In the genomic region with DNA sequence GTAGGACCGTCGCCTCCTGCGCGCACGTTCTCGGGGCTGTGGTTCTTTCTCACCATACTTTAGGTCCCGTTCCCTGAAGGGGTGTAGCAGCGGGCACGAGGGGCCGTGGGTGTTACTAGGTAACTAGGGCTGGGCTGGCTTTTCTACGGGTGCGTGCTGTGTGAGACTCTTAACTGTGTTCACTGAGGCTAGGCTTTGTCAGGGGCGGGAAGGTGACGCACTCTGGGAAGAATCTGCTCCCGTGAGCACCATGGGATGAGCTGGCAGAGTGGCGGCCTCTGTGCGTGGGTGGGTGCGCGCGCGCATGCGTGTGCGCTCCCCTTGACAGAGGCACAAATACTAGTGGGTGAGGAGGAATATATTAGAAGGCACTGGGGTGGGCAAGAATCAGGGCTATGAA, we compare ENCODE assay signal across 14 mouse cellular contexts. TPM values are rescaled to one million over a fixed set of nuclear protein-coding genes. Genes with fewer than 3 reads are reported as not detected.
DNase-seq lines count a peak whose midpoint lies in the region; ATAC-seq and TF ChIP-seq lines count a peak whose summit lies in the region.
"Had no signal": no experiment of that assay in that cellular context is flagged by ENCODE, and none has a peak within 500 bp of the region (broad histone marks: within the 10 kb centered on the region; RNA-seq: fewer than 3 reads in every experiment).

No protein-coding gene starts in this region.

- H3K9me3 ChIP-seq in heart, embryonic 14.5 days (ENCODE audit: control insufficient read depth, low read length), result no peaks in the 10 kb centered on the region
- no peaks in the 10 kb centered on the region for H3K9me3 ChIP-seq in lung, embryonic 15.5 days
- H3K9me3 ChIP-seq: limb, embryonic 15.5 days had no signal

- peak overlapping the region; percentile 19 to 21; a peak in 3 of 4 replicates for H3K4me3 ChIP-seq in heart, embryonic 14.5 days (ENCODE audit: control insufficient read depth in 1 of 2, insufficient read depth in 1 of 2, low read depth in 1 of 2, low read length in 2 of 2)
- H3K4me3 ChIP-seq in lung, embryonic 15.5 days, result no peak overlapping the region
- peak overlapping the region; percentile 22 for H3K4me3 ChIP-seq in olfactory bulb, adult 2 months (ENCODE audit: insufficient read depth, low read depth, low read length)
- H3K4me3 ChIP-seq in thymus, adult 2 months (ENCODE audit: control insufficient read depth, insufficient read depth, low read length), result no peak overlapping the region
- H3K4me3 ChIP-seq: limb, embryonic 15.5 days had no signal

- peak overlapping the region; percentile 58 for H3K4me2 ChIP-seq in heart, embryonic 14.5 days (ENCODE audit: low read length)
- H3K4me2 ChIP-seq in lung, embryonic 15.5 days, result peak overlapping the region; percentile 30
- H3K4me2 ChIP-seq: limb, embryonic 15.5 days had no signal

- no peak for DNase-seq in heart, adult 9 months (ENCODE audit: low spot score in 2 of 2)
- DNase-seq in lung, postnatal 36 days, result no peak
- peak; percentile 86 for DNase-seq in brain, adult 2 months (ENCODE audit: low read depth, low spot score)
- no peak for DNase-seq in thymus, adult 2 months
- no peak for DNase-seq in cerebellum, adult 9-10 months
- DNase-seq: adrenal gland, postnatal 25 days; cerebellum, postnatal 14 days; thymus, postnatal 14 days had no signal

- H3K27me3 ChIP-seq in heart, embryonic 14.5 days (ENCODE audit: control insufficient read depth, insufficient read depth, low read length), result no peaks in the 10 kb centered on the region
- no peaks in the 10 kb centered on the region for H3K27me3 ChIP-seq in lung, embryonic 15.5 days
- no peaks in the 10 kb centered on the region; the same call in 1 of the 2 replicates for H3K27me3 ChIP-seq in thymus, adult 2 months (ENCODE audit: control insufficient read depth, insufficient read depth, low read length)
- H3K27me3 ChIP-seq: CH12.LX had no signal

- H3K36me3 ChIP-seq in heart, embryonic 14.5 days (ENCODE audit: control insufficient read depth, insufficient read depth, low read length), result no peaks in the 10 kb centered on the region
- H3K36me3 ChIP-seq in lung, embryonic 15.5 days, result no peaks in the 10 kb centered on the region
- H3K36me3 ChIP-seq in thymus, adult 2 months (ENCODE audit: control insufficient read depth, insufficient read depth, low read length), result no peaks in the 10 kb centered on the region
- H3K36me3 ChIP-seq: limb, embryonic 15.5 days had no signal

- no peak for TF ChIP-seq POLR2A in olfactory bulb, adult 2 months (IDR thresholded peaks at IDR 0.05; ENCODE audit: insufficient read depth, low read depth, low read length)
- TF ChIP-seq POLR2A in thymus, adult 2 months (IDR thresholded peaks at IDR 0.05; ENCODE audit: control insufficient read depth, extremely low read depth, insufficient read depth, low read length, poor library complexity), result no peak

- no peak for TF ChIP-seq CTCF in olfactory bulb, adult 2 months (IDR thresholded peaks at IDR 0.05; ENCODE audit: insufficient read depth, low read depth, low read length)
- TF ChIP-seq CTCF in thymus, adult 2 months (IDR thresholded peaks at IDR 0.05; ENCODE audit: borderline replicate concordance, control insufficient read depth, extremely low read depth, insufficient read depth, low read length, poor library complexity), result no peak

- ATAC-seq in heart, embryonic 14.5 days (ENCODE audit: insufficient number of reproducible peaks, insufficient read depth, low FRiP score, low read depth), result peak; percentile 24; the same call in 1 of the 2 replicates
- no peak for ATAC-seq in lung, embryonic 15.5 days (ENCODE audit: borderline replicate concordance, extremely low read depth, low FRiP score, low TSS enrichment)
- ATAC-seq: forebrain, embryonic 14.5 days had no signal

- H3K9ac ChIP-seq in heart, embryonic 14.5 days (ENCODE audit: low read length), result peak overlapping the region; percentile 59; the same call in 1 of the 2 replicates
- no peak overlapping the region for H3K9ac ChIP-seq in lung, embryonic 15.5 days
- H3K9ac ChIP-seq: limb, embryonic 15.5 days had no signal

- peaks cover 28 to 40% of the 10 kb centered on the region in 2 experiments for H3K4me1 ChIP-seq in heart, embryonic 14.5 days (ENCODE audit: control insufficient read depth in 2 of 2, insufficient read depth in 2 of 2, low read length in 2 of 2)
- peaks cover 10% of the 10 kb centered on the region for H3K4me1 ChIP-seq in lung, embryonic 15.5 days
- H3K4me1 ChIP-seq in olfactory bulb, adult 2 months (ENCODE audit: control insufficient read depth, insufficient read depth, low read length), result peaks cover 51% of the 10 kb centered on the region
- no peaks in the 10 kb centered on the region for H3K4me1 ChIP-seq in thymus, adult 2 months (replicated peaks; ENCODE audit: control insufficient read depth, insufficient read depth, low read length)

- WGBS in heart, embryonic 14.5 days, result 37% methylated on average over 23 of the region's 23 CpGs
- WGBS in lung, embryonic 15.5 days, result 53% methylated on average over 23 of the region's 23 CpGs
- WGBS in olfactory bulb, adult 2 months, result 35% methylated on average over 23 of the region's 23 CpGs
- WGBS in thymus, adult 2 months, result 65% methylated on average over 23 of the region's 23 CpGs

- peak overlapping the region in 1 of 2 experiments; percentile 30; a peak in 2 of 4 replicates for H3K27ac ChIP-seq in heart, embryonic 14.5 days (replicated peaks in 1 of 2; ENCODE audit: control insufficient read depth in 1 of 2, insufficient read depth in 1 of 2, low read depth in 2 of 2, low read length in 2 of 2)
- no peak overlapping the region for H3K27ac ChIP-seq in lung, embryonic 15.5 days
- peak overlapping the region; percentile 72; the same call in 1 of the 2 replicates for H3K27ac ChIP-seq in olfactory bulb, adult 2 months (ENCODE audit: insufficient read depth, low read depth, low read length)
- H3K27ac ChIP-seq in thymus, adult 2 months (ENCODE audit: control insufficient read depth, insufficient read depth, low read length), result no peak overlapping the region
- H3K27ac ChIP-seq: limb, embryonic 15.5 days had no signal

RNA-seq across cellular contexts. Expression of a gene that starts 23.9 kb away (rescaled TPM):
- 30.4 and 31.7 TPM in 2 replicates for polyA plus RNA-seq in heart, embryonic 14.5 days (2014; fragmentation: Nextera tagmentation; extraction: Ambion mirVana)
- polyA plus RNA-seq in lung, embryonic 15.5 days (2015; fragmentation: Nextera tagmentation; extraction: Ambion mirVana), result 15.7 and 16.0 TPM in 2 replicates
- polyA plus RNA-seq in olfactory bulb, adult 2 months (2012; ENCODE audit: insufficient read depth, insufficient read length, low replicate concordance, missing spikeins), result not detected in 2 replicates
- polyA plus RNA-seq in thymus, adult 2 months (2012; rRNA removed), result 19.5 and 48.9 TPM in 2 replicates

Comparison
In these comparisons a context has a peak if more than half of its experiments do, and no peak if none do; other contexts are left out.
1. H3K4me3 ChIP-seq: peak in heart, embryonic 14.5 days (2 of 2) and olfactory bulb, adult 2 months (single experiment); none in lung, embryonic 15.5 days (single experiment) and thymus, adult 2 months (single experiment).
2. RNA of a gene that starts 23.9 kb away (polyA plus RNA-seq): 19.5 to 48.9 TPM in thymus, adult 2 months, 30.4 to 31.7 TPM in heart, embryonic 14.5 days and 15.7 to 16.0 TPM in lung, embryonic 15.5 days; not detected in olfactory bulb, adult 2 months; every median in the first group is over 10 times any median in the second.